Mouse (Mus musculus): Measurements from ENCODE around the gene Wdr20rt. TPM values are rescaled to one million over a fixed set of nuclear protein-coding genes. Genes with fewer than 3 reads are reported as not detected.
A peak's percentile ranks its signal among the peaks of the same experiment; 100 is the strongest.
"Not testable (repeated sequence)": the region's sequence is repeated elsewhere in the genome, so short reads cannot be mapped to it uniquely, and the experiment has no call there.

Wdr20rt gene
- polyA plus RNA-seq (2015; fragmentation: Nextera tagmentation; extraction: Ambion mirVana): not detected in 2 replicates

- H3K4me2 ChIP-seq: no peak within 1 kb of the TSS
- no peak for ATAC-seq (ENCODE audit: low FRiP score)
- no peak within 1 kb of the TSS for H3K27ac ChIP-seq
- H3K4me1 ChIP-seq (replicated peaks): no peaks in the 10 kb centered on the region
- no peak within 1 kb of the TSS for H3K4me3 ChIP-seq
- WGBS: 94% methylated on average over 22 of the region's 22 CpGs
- H3K9me3 ChIP-seq: no peaks in the 10 kb centered on the region
- H3K36me3 ChIP-seq: no peaks in the 10 kb centered on the region
- no peaks in the 10 kb centered on the region for H3K27me3 ChIP-seq
- no peak within 1 kb of the TSS for H3K9ac ChIP-seq
Observed at GRCm38 (mm10) chr12:65225467-65225945, at the start of gene Wdr20rt. Gene Wdr20rt (plus strand): TSS chr12:65225517.

- WGBS: 63% methylated on average over 3 of the region's 3 CpGs
- Histone ChIP-seq H3K4me3 (no peak overlapping the region), H3K36me3 (no peaks in the 10 kb centered on the region), H3K4me2 (no peak overlapping the region), H3K9me3 (no peaks in the 10 kb centered on the region), H3K4me1 (replicated peaks) (no peaks in the 10 kb centered on the region), H3K27me3 (no peaks in the 10 kb centered on the region), H3K27ac (no peak overlapping the region), H3K9ac (no peak overlapping the region)
- ATAC-seq (ENCODE audit: low FRiP score): no peak
Observed at GRCm38 (mm10) chr12:65187365-65187764, 38.0 kb upstream of the Wdr20rt start.

GRCm38 (mm10) chr12:65189213-65189612 is 36.1 kb upstream of the Wdr20rt start:
- no peaks in the 10 kb centered on the region for H3K9me3 ChIP-seq
- no peak for ATAC-seq (ENCODE audit: low FRiP score)
- H3K27ac ChIP-seq: no peak overlapping the region
- H3K36me3 ChIP-seq: no peaks in the 10 kb centered on the region
- no peak overlapping the region for H3K4me2 ChIP-seq
- no peak overlapping the region for H3K4me3 ChIP-seq
- 84% methylated on average over 2 of the region's 2 CpGs for WGBS
- H3K9ac ChIP-seq: no peak overlapping the region
- H3K27me3 ChIP-seq: no peaks in the 10 kb centered on the region
- H3K4me1 ChIP-seq (replicated peaks): no peaks in the 10 kb centered on the region

- Histone ChIP-seq H3K36me3 (no peaks in the 10 kb centered on the region), H3K27ac (no peak overlapping the region), H3K9me3 (no peaks in the 10 kb centered on the region), H3K4me1 (replicated peaks) (no peaks in the 10 kb centered on the region), H3K27me3 (no peaks in the 10 kb centered on the region), H3K4me2 (no peak overlapping the region), H3K4me3 (no peak overlapping the region), H3K9ac (no peak overlapping the region)
- WGBS: 77% methylated on average over 5 of the region's 5 CpGs
- ATAC-seq (ENCODE audit: low FRiP score): no peak
Observed at GRCm38 (mm10) chr12:65194003-65194530, 31.2 kb upstream of the Wdr20rt start.

DNA sequence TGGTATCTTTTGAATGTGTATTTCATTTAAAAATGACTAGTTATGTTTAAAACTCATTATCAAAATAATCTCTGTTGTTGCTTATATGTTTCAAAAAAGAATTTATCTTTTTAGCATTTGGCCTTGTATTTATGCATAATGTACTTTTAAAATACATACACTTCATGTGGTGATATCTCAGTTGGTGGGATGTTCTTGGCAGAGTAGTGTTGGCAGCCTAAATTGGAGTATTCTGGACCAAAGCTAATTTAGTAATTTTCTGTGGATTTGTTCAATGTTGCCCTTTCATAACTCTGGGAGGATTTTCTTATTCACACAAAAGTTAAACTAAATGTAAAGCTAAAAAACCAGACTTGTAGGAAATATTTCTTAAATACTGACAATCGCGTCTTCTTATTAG is 23.5 kb upstream of the Wdr20rt start:
- H3K9ac ChIP-seq: no peak overlapping the region
- no peak overlapping the region for H3K4me3 ChIP-seq
- no peak for ATAC-seq (ENCODE audit: low FRiP score)
- H3K27me3 ChIP-seq: no peaks in the 10 kb centered on the region
- no peak overlapping the region for H3K4me2 ChIP-seq
- no peaks in the 10 kb centered on the region for H3K4me1 ChIP-seq (replicated peaks)
- no peaks in the 10 kb centered on the region for H3K36me3 ChIP-seq
- H3K9me3 ChIP-seq: no peaks in the 10 kb centered on the region
- 96% methylated on average over 2 of the region's 2 CpGs for WGBS
- H3K27ac ChIP-seq: no peak overlapping the region

DNA sequence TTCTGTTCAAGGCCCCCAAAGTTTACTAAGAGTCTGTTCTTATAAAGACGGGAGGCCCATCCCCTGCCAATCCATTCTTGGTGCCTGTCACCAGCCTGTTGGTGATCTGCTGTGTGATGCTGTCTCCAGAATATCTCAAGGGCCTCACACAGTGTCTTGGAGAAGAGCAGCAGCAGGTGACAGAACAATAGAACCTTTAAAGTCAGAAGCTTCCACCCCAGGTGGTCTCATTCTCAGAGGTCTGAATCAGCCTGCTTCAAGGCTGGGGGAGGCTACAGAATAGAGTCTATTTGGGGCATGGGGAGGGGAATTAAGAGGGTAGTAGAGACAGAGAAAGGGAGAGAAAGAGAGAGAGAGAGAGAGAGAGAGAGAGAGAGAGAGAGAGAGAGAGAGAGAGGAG is 18.9 kb upstream of the Wdr20rt start:
- Histone ChIP-seq H3K4me3 (no peak overlapping the region), H3K4me1 (replicated peaks) (no peaks in the 10 kb centered on the region), H3K4me2 (no peak overlapping the region), H3K27ac (no peak overlapping the region), H3K27me3 (no peaks in the 10 kb centered on the region), H3K9ac (no peak overlapping the region), H3K36me3 (no peaks in the 10 kb centered on the region), H3K9me3 (0 out of 2 replicates have a peak, but pooled peaks cover 4% of the 10 kb centered on the region)
- 28% methylated on average over 1 of the region's 1 CpGs for WGBS
- no peak for ATAC-seq (ENCODE audit: low FRiP score)

GRCm38 (mm10) chr12:65216404-65216840 is 8.9 kb upstream of the Wdr20rt start:
- no peaks in the 10 kb centered on the region for H3K36me3 ChIP-seq
- 38% methylated on average over 6 of the region's 6 CpGs for WGBS
- H3K27ac ChIP-seq: peak overlapping the region; percentile 42
- peak; percentile 86 for ATAC-seq (ENCODE audit: low FRiP score)
- H3K9ac ChIP-seq: no peak overlapping the region
- H3K4me3 ChIP-seq: no peak overlapping the region
- no peak overlapping the region for H3K4me2 ChIP-seq
- no peaks in the 10 kb centered on the region for H3K27me3 ChIP-seq
- no peaks in the 10 kb centered on the region for H3K9me3 ChIP-seq
- H3K4me1 ChIP-seq (replicated peaks): 0 out of 2 replicates have a peak, but pooled peaks cover 9% of the 10 kb centered on the region

DNA sequence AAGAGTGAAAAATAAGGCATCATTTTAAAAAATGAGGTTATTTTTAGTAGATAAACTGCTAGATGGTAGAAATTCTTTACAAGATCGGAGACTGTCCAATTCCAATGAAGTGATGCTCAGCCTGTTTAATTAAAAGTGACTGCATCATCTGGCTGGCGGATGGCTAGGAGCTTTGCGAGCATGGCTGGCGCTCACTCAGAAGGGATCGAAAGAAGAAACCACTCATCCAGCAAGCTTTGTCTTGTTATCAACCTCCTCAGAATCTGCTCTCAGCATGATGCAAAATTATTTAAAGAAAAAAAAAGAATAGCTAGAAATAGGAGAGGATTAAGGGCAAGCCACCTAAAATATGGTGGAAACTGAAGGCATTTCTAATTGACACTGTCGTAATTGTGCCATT is 3.3 kb downstream of the Wdr20rt start:
- ATAC-seq (ENCODE audit: low FRiP score): no peak
- Histone ChIP-seq H3K27me3 (no peaks in the 10 kb centered on the region), H3K27ac (no peak overlapping the region), H3K36me3 (no peaks in the 10 kb centered on the region), H3K4me1 (replicated peaks) (no peaks in the 10 kb centered on the region), H3K4me3 (no peak overlapping the region), H3K4me2 (no peak overlapping the region), H3K9me3 (no peaks in the 10 kb centered on the region), H3K9ac (no peak overlapping the region)
- WGBS: 71% methylated on average over 6 of the region's 6 CpGs

- ATAC-seq (ENCODE audit: low FRiP score): no peak
- Histone ChIP-seq H3K9me3 (no peaks in the 10 kb centered on the region), H3K4me1 (replicated peaks) (no peaks in the 10 kb centered on the region), H3K36me3 (no peaks in the 10 kb centered on the region), H3K27ac (no peak overlapping the region), H3K9ac (no peak overlapping the region), H3K4me3 (no peak overlapping the region), H3K4me2 (no peak overlapping the region), H3K27me3 (no peaks in the 10 kb centered on the region)
Observed at GRCm38 (mm10) chr12:65229041-65229440, 3.7 kb downstream of the Wdr20rt start.

GRCm38 (mm10) chr12:65232801-65233200 is 7.5 kb downstream of the Wdr20rt start:
- not testable (repeated sequence) for H3K4me2 ChIP-seq, H3K4me3 ChIP-seq

DNA sequence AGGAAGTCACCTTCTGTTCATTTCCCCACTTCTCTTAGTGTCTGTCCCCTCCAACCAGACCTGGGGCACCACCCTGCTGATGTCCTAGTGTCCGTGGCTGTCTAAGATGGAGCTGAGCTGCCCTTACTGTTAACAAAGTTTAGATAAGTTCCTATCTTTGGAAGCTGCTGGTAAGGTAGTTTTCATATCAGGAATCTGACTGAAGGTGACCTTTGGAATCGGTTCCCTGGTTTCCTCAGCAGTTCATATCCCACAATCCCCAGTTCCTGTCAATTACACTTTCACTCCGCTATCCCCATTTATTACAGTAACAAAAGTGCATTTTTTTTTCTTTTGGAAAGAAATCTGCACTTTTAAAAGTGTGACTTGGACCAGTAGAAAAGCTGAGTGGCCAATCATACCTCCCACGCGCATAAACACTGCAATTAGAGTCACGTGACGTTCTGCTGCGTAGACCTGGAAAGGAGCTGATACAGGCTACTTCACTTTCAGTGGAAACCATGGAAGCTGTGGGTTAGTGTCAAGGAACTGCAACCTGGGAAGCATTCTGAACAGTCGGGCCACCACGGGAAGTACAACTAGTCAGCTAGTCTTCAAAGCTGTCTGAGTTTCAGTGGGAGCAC is 24.9 kb downstream of the Wdr20rt start:
- H3K4me3 ChIP-seq: no peak overlapping the region
- H3K4me1 ChIP-seq (replicated peaks): no peaks in the 10 kb centered on the region
- no peak overlapping the region for H3K4me2 ChIP-seq
- 93% methylated on average over 10 of the region's 10 CpGs for WGBS
- no peak for ATAC-seq (ENCODE audit: low FRiP score)
- H3K9ac ChIP-seq: no peak overlapping the region
- no peak overlapping the region for H3K27ac ChIP-seq
- H3K27me3 ChIP-seq: no peaks in the 10 kb centered on the region
- no peaks in the 10 kb centered on the region for H3K9me3 ChIP-seq
- no peaks in the 10 kb centered on the region for H3K36me3 ChIP-seq

More at GRCm38 (mm10) chr12:65232801-65233200, 7.5 kb downstream of the Wdr20rt start:
- not testable (repeated sequence) for H3K36me3 ChIP-seq; H3K27ac ChIP-seq; H3K9me3 ChIP-seq; ATAC-seq (ENCODE audit: low FRiP score); H3K27me3 ChIP-seq; H3K4me1 ChIP-seq (replicated peaks); H3K9ac ChIP-seq
- WGBS: 88% methylated on average over 2 of the region's 2 CpGs

DNA sequence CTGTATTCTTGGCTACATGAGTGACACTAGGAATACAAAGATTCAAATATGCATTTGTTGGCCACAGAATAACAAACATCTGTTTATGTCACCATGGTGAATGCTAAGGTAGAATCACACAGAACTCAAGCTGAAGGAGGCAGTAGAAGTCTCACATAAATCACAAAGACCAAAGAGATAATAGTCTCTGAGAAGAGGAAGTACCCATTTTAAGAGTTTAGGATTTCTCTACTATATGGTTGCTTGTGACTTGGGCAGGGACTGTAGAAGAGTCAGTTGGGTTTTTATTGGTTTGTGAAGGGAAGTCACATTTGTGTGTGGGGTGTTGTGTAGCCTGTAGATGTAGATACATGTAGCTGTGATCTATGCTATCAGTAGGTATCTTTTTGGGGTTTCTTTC is 31.6 kb downstream of the Wdr20rt start:
- H3K27ac ChIP-seq: no peak overlapping the region
- no peaks in the 10 kb centered on the region; the same call in 1 of the 2 replicates for H3K9me3 ChIP-seq
- H3K4me1 ChIP-seq (replicated peaks): peaks cover 6% of the 10 kb centered on the region; the same call in 1 of the 2 replicates
- ATAC-seq (ENCODE audit: low FRiP score): no peak
- no peaks in the 10 kb centered on the region for H3K27me3 ChIP-seq
- no peak overlapping the region for H3K9ac ChIP-seq
- no peaks in the 10 kb centered on the region for H3K36me3 ChIP-seq
- no peak overlapping the region for H3K4me3 ChIP-seq
- H3K4me2 ChIP-seq: no peak overlapping the region

Measured in hindbrain, embryonic 13.5 days (tissue).